Mouse (Mus musculus) T-cell, adult 66 days (primary cell): ENCODE measurements around the gene Olfr675. TPM values are rescaled to one million over a fixed set of nuclear protein-coding genes. Genes with fewer than 3 reads are reported as not detected.

ENCODE experiments used
- total RNA-seq, 2 experiments: library from RNA; stranded (reverse); gene quantifications; 3 replicates in 1 of 2; 4 replicates in 1 of 2; pipeline ENCODE4 v1.2.4; 2023

The Olfr675 gene
- total RNA-seq = not detected

GRCm38 (mm10) chr7:105028360-105028759, at the start of gene Olfr675:
Olfr675 (minus strand) TSS chr7:105028460.

GRCm38 (mm10) chr7:105064175-105064574, 35.9 kb upstream of the Olfr675 start, which contains the start of gene Olfr678:
Olfr678 (plus strand) TSS chr7:105064475.

GRCm38 (mm10) chr7:105032398-105032797, 4.1 kb upstream of the Olfr675 start, which contains the start of gene Olfr676:
Olfr676 (plus strand) TSS chr7:105032698.

GRCm38 (mm10) chr7:105001929-105002328, 26.3 kb downstream of the Olfr675 start, which contains the start of gene Olfr672:
Olfr672 (minus strand) TSS chr7:105002029.

GRCm38 (mm10) chr7:104979026-104979425, 49.2 kb downstream of the Olfr675 start, which contains the start of gene Olfr671:
Olfr671 (minus strand) TSS chr7:104979126.

Other genes with a start within 250 kb of the Olfr675 start
- gene Usp17lb, start 185.9 kb downstream of the Olfr675 start, total RNA-seq = not detected
- not detected for gene Usp17la, start 171.5 kb downstream of the Olfr675 start, total RNA-seq
- not detected for gene Olfr665, start 150.4 kb downstream of the Olfr675 start, total RNA-seq
- gene Olfr666, start 132.5 kb downstream of the Olfr675 start, total RNA-seq = not detected
- not detected for gene Olfr667, start 107.0 kb downstream of the Olfr675 start, total RNA-seq
- gene Olfr668, start 100.4 kb downstream of the Olfr675 start, total RNA-seq = not detected
- gene Olfr669, start 94.2 kb downstream of the Olfr675 start, total RNA-seq = not detected
- not detected for gene Olfr670, start 65.8 kb downstream of the Olfr675 start, total RNA-seq
- gene Olfr671, start 49.3 kb downstream of the Olfr675 start, total RNA-seq = not detected
- not detected for gene Olfr672, start 26.4 kb downstream of the Olfr675 start, total RNA-seq
- not detected for gene Olfr676, start 4.2 kb upstream of the Olfr675 start, total RNA-seq
- gene Olfr677, start 22.9 kb upstream of the Olfr675 start, total RNA-seq = not detected
- not detected for gene Olfr678, start 36.0 kb upstream of the Olfr675 start, total RNA-seq
- not detected for gene Olfr679, start 52.7 kb upstream of the Olfr675 start, total RNA-seq
- gene Olfr680-ps1, start 64.4 kb upstream of the Olfr675 start, total RNA-seq = not detected
- gene Olfr681, start 88.4 kb upstream of the Olfr675 start, total RNA-seq = not detected
- not detected for gene Olfr683, start 118.6 kb upstream of the Olfr675 start, total RNA-seq
- gene Olfr684, start 135.2 kb upstream of the Olfr675 start, total RNA-seq = not detected
- gene Olfr685, start 157.6 kb upstream of the Olfr675 start, total RNA-seq = not detected
- gene Olfr686, start 179.0 kb upstream of the Olfr675 start, total RNA-seq = not detected